Mouse (Mus musculus): ENCODE measurements at regions not wholly inside any gene's neighbourhood (a gene's known extent, or its start where the extent isn't known, plus 50 kb on each side); places are given as distances from the start of the nearest gene placed in this dataset.

DNA sequence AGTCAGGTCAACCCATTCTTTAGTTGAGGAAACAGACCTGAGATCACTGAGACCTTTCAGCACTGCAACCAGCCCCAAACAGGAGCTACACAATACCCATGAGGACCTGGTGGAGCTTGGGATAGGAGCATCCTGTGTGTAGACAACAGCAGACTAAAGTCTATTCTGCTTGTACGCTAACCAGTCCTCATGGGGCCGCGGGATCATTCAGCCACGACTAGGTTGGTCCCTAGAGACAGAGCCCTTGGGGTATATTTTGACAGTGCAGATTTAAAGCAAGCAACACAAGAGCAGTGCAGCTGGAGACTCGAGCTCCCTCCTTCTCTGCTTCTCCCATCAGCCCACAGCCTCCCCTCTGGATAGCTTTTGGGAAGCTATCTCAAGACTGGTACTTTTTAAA lies 51.7 kb upstream of the Ankrd34c start:
- DNase-seq (ENCODE audit: low spot score) = no peak

DNA sequence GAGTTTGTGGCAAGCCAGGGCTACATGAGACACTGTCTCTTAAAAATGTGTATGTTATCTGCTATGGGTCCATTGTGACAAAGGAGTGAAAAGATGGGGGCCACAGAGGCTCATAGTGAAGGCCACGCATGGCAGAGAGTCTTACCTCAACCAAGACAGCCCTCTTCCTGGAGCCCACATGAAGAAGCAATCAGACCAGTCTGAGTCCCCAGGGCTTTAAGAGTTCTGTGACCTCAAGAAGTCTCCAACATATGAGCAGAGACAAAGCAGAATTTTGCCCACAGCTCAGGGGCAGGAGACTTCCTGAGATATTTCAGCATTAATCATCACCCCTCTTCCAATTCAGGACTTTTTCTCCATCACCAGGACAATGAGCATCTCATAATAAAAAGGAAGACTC lies 50.4 kb upstream of the Ankrd34c start:
- no peak for DNase-seq (ENCODE audit: low spot score)
